Mouse (Mus musculus): ENCODE measurements around the gene Nit1. TPM values are rescaled to one million over a fixed set of nuclear protein-coding genes. Genes with fewer than 3 reads are reported as not detected.
"Not testable (repeated sequence)": the region's sequence is repeated elsewhere in the genome, so short reads cannot be mapped to it uniquely, and the experiment has no call there.

The Nit1 gene
- total and polyA plus RNA-seq, 2 experiments from 2014 or later: 45.9 to 49.0 TPM

DNA sequence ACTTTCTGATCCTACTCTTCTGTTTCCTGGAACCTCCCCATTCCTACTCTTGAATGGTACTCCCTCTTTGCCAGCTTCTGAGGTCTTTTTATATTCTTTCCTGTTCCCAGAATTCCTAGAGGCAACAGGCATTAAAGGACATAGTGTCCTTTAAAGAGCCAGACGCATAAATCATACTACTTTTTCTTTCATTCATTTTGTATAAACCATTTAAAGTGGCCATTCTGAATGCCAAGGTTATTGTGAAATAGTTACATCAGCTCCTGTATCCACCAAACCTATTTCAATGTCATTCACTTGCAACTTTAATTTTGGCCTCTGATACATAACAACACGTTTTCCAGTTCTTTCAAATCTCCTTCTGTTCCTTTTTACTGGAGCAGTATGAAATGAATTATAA lies 36.1 kb downstream of the Nit1 start:
- Histone ChIP-seq H3K27me3 (ENCODE audit: insufficient read depth, low read length) (no peaks in the 10 kb centered on the region), H3K4me2 (ENCODE audit: low read depth, low read length) (no peak overlapping the region), H3K4me3 (ENCODE audit: low read length) (no peak overlapping the region), H3K27ac (no peak overlapping the region), H3K36me3 (ENCODE audit: insufficient read depth, low read length) (no peaks in the 10 kb centered on the region), H3K4me1 (ENCODE audit: insufficient read depth, low read length) (no peaks in the 10 kb centered on the region), H3K9ac (replicated peaks; ENCODE audit: low read length) (no peak overlapping the region), H3K9me3 (ENCODE audit: low read length) (no peaks in the 10 kb centered on the region)
- WGBS: 68% methylated on average over 2 of the region's 2 CpGs
- no peak for TF ChIP-seq CTCF (IDR thresholded peaks at IDR 0.05; ENCODE audit: low read depth)
- ATAC-seq (no peak), DNase-seq (ENCODE audit: low spot score) (no peak)

DNA sequence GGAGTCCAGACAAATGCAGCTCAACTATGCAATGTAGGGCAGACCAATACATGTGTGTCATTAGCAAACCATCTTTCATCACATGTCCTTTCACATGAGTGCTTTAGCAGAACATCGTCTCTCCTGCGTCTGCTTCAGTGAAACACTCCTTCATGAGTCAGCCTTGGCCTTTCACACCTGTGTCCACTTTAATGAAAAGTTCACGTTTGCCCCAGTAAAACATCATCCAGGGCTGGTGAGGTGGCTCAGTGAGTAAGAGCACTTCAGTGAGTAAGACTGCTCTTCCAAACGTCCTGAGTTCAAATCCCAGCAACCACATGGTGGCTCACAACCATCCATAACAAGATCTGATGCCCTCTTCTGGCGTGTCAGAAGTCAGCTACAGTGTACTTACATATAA lies 39.3 kb downstream of the Nit1 start:
- DNase-seq (ENCODE audit: low spot score); H3K27me3 ChIP-seq (ENCODE audit: insufficient read depth, low read length); H3K4me3 ChIP-seq (ENCODE audit: low read length); ATAC-seq; H3K27ac ChIP-seq; H3K4me1 ChIP-seq (ENCODE audit: insufficient read depth, low read length); H3K36me3 ChIP-seq (ENCODE audit: insufficient read depth, low read length); H3K9ac ChIP-seq (replicated peaks; ENCODE audit: low read length); H3K4me2 ChIP-seq (ENCODE audit: low read depth, low read length); H3K9me3 ChIP-seq (ENCODE audit: low read length): not testable (repeated sequence)
- 75% methylated on average over 5 of the region's 5 CpGs for WGBS

DNA sequence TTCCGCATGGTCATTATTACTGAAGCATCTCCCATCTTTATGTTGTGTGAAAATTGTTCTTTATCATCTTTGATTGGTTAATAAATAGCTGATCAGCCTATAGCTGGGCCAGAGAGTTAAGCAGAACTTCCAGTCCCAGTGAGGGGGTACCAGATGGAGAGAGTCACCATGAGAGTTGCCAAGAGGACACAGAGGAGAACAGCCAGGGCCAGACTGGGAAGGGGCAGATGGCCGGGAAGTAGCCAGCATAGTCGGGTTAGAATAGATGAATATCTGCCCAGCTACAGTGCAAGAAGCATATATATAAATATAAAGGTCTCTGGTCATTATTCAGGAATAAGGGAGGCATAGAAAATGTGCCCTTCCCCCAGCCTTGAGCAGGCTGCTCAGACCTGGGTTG lies 47.2 kb downstream of the Nit1 start:
- H3K9ac ChIP-seq (replicated peaks; ENCODE audit: low read length): no peak overlapping the region
- H3K4me1 ChIP-seq (ENCODE audit: insufficient read depth, low read length): 0 out of 2 replicates have a peak, but pooled peaks cover 3% of the 10 kb centered on the region
- no peak overlapping the region for H3K4me2 ChIP-seq (ENCODE audit: low read depth, low read length)
- H3K36me3 ChIP-seq (ENCODE audit: insufficient read depth, low read length): no peaks in the 10 kb centered on the region
- no peak for TF ChIP-seq CTCF (IDR thresholded peaks at IDR 0.05; ENCODE audit: low read depth)
- WGBS: 67% methylated on average over 3 of the region's 3 CpGs
- H3K9me3 ChIP-seq (ENCODE audit: low read length): no peaks in the 10 kb centered on the region
- no peak for ATAC-seq
- no peak overlapping the region for H3K4me3 ChIP-seq (ENCODE audit: low read length)
- no peak overlapping the region for H3K27ac ChIP-seq
- no peak for DNase-seq (ENCODE audit: low spot score)
- no peaks in the 10 kb centered on the region for H3K27me3 ChIP-seq (ENCODE audit: insufficient read depth, low read length)

DNA sequence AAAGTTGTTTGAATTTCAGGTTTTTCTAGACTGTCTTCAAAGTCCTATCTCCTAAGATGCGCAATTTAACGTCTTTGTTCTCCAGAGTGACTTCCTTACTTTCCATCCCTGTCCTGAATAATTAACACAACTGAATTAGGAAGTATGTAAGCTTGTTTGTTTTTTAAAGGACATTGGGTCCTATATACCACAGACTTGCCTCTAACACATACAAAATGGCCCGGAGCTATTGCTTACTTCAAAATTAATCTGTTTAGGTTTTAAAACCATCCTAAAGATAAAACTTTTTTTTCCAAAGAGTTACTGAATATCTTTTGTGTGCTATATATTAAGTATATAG lies 50.4 kb downstream of the Nit1 start:
- Histone ChIP-seq H3K36me3 (ENCODE audit: insufficient read depth, low read length) (no peaks in the 10 kb centered on the region), H3K4me2 (ENCODE audit: low read depth, low read length) (peak overlapping the region; percentile 66), H3K9me3 (ENCODE audit: low read length) (no peaks in the 10 kb centered on the region), H3K4me1 (ENCODE audit: insufficient read depth, low read length) (0 out of 2 replicates have a peak, but pooled peaks cover 3% of the 10 kb centered on the region), H3K27ac (peak overlapping the region; percentile 96), H3K4me3 (ENCODE audit: low read length) (peak overlapping the region; percentile 71), H3K9ac (replicated peaks; ENCODE audit: low read length) (peak overlapping the region; percentile 94), H3K27me3 (ENCODE audit: insufficient read depth, low read length) (no peaks in the 10 kb centered on the region)
- TF ChIP-seq CTCF (IDR thresholded peaks at IDR 0.05; ENCODE audit: low read depth): no peak
- no peak for DNase-seq (ENCODE audit: low spot score)
- ATAC-seq: no peak
- 20% methylated on average over 3 of the region's 3 CpGs for WGBS

DNA sequence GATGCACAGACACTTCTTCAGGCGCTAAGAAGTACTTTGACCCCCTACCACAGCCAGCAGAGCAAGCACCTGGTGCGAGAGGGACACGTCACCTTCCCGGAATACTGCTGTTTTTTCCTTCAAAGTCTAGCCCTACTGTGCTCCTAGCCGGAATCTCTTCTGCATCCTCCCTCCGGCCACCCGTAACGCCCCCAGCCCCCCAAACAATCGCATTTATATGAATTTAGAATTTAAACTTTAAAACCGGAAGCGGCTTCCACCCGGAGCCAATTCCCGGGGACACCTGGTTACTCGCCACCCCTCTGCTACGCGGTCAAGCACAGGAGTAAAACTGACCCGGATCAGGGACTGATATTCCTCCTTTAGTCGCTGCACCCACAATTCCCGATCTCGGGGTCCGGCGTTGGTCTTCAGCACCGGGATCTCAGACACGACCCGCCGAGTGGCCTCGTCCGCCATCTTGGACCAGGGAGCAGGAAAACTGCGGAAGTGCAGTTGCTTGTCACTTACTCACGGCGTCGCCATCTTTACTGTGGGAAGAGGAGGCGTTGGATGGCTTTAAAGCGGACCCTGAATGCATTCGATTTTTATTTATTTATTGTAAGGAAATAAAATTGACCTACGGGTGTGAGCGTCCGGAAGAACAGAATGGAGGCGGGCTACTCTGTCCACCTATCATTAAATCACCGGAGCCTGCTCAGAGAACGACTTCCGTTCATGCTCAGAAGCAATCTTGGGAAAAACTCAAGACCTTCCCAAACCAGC lies 51.0 kb downstream of the Nit1 start, which contains the start of gene Ufc1:
TSS of gene Ufc1 (minus strand) at position 727 of the 765 bp plus-strand sequence.
- Histone ChIP-seq H3K36me3 (ENCODE audit: insufficient read depth, low read length) (0 out of 2 replicates have a peak, but pooled peaks cover 4% of the 10 kb centered on the region), H3K27me3 (ENCODE audit: insufficient read depth, low read length) (no peaks in the 10 kb centered on the region), H3K4me3 (ENCODE audit: low read length) (peak within 1 kb of the TSS; percentile 71), H3K27ac (peak within 1 kb of the TSS; percentile 96), H3K4me2 (ENCODE audit: low read depth, low read length) (peak within 1 kb of the TSS; percentile 66), H3K9ac (replicated peaks; ENCODE audit: low read length) (peak within 1 kb of the TSS; percentile 94), H3K4me1 (ENCODE audit: insufficient read depth, low read length) (0 out of 2 replicates have a peak, but pooled peaks cover 3% of the 10 kb centered on the region), H3K9me3 (ENCODE audit: low read length) (no peaks in the 10 kb centered on the region)
- peak; percentile 53 for TF ChIP-seq CTCF (IDR thresholded peaks at IDR 0.05; ENCODE audit: low read depth)
- WGBS: under 1% methylated on average over 42 of the region's 42 CpGs
- ATAC-seq: peak; percentile 87
- DNase-seq (ENCODE audit: low spot score): peak; percentile 92

DNA sequence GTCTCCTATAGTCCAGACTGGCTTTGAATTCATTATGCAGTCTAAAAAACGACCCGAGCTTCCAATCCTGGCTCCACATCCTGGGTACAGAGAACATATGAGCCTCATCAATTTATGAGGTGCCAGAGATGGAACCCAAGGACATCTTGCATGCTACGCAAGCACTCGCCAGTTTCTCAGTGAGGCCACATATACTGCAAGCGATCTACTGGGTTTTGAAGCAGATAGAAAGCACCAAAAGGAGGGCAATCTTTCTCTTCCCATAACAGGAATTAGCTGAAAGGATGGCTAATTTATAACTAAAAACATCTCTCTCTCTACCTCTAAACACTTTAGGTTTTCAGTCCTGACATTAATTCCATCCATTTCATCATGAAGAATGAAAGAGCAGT lies 51.5 kb downstream of the Nit1 start:
- H3K4me2 ChIP-seq (ENCODE audit: low read depth, low read length): peak overlapping the region; percentile 66
- H3K9me3 ChIP-seq (ENCODE audit: low read length): no peaks in the 10 kb centered on the region
- peaks cover 10% of the 10 kb centered on the region; the same call in 1 of the 2 replicates for H3K36me3 ChIP-seq (ENCODE audit: insufficient read depth, low read length)
- H3K4me1 ChIP-seq (ENCODE audit: insufficient read depth, low read length): 0 out of 2 replicates have a peak, but pooled peaks cover 3% of the 10 kb centered on the region
- 35% methylated on average over 5 of the region's 5 CpGs for WGBS
- peak overlapping the region; percentile 96 for H3K27ac ChIP-seq
- no peak for DNase-seq (ENCODE audit: low spot score)
- no peak for TF ChIP-seq CTCF (IDR thresholded peaks at IDR 0.05; ENCODE audit: low read depth)
- H3K4me3 ChIP-seq (ENCODE audit: low read length): peak overlapping the region; percentile 71
- H3K27me3 ChIP-seq (ENCODE audit: insufficient read depth, low read length): no peaks in the 10 kb centered on the region
- peak overlapping the region; percentile 94 for H3K9ac ChIP-seq (replicated peaks; ENCODE audit: low read length)
- 0 out of 2 replicates have a peak, but pooled peaks have one; percentile 25 for ATAC-seq

DNA sequence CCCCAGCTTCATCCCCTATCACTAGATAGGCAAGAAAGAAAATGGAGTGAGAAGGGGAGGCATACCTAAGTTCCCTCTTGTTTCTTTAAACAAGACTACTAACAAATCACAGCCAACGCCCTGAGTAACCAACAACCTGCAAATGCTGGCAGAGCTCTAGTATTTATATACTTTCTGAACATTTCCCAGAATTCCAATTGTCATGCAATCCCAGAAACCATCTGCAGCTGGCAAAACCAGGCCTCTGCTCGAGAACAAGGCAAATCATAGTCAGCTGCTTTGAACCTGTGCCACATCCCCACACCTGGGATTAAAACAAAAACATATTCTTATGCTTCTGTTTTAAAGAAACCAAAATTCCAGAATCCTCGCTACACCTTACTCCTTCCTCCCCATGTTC lies 52.1 kb downstream of the Nit1 start:
- Histone ChIP-seq H3K36me3 (ENCODE audit: insufficient read depth, low read length) (peaks cover 12% of the 10 kb centered on the region; the same call in 1 of the 2 replicates), H3K9ac (replicated peaks; ENCODE audit: low read length) (peak overlapping the region; percentile 94; the same call in 1 of the 2 replicates), H3K4me3 (ENCODE audit: low read length) (peak overlapping the region; percentile 71), H3K4me1 (ENCODE audit: insufficient read depth, low read length) (0 out of 2 replicates have a peak, but pooled peaks cover 3% of the 10 kb centered on the region), H3K4me2 (ENCODE audit: low read depth, low read length) (peak overlapping the region; percentile 66), H3K27ac (peak overlapping the region; percentile 96; the same call in 1 of the 2 replicates), H3K9me3 (ENCODE audit: low read length) (no peaks in the 10 kb centered on the region), H3K27me3 (ENCODE audit: insufficient read depth, low read length) (no peaks in the 10 kb centered on the region)
- no peak for TF ChIP-seq CTCF (IDR thresholded peaks at IDR 0.05; ENCODE audit: low read depth)
- no peak for ATAC-seq
- 86% methylated on average over 3 of the region's 3 CpGs for WGBS
- DNase-seq (ENCODE audit: low spot score): no peak
